Mouse (Mus musculus): Measurements from ENCODE around the gene Defb26. TPM values are rescaled to one million over a fixed set of nuclear protein-coding genes. Genes with fewer than 3 reads are reported as not detected.
A peak's percentile ranks its signal among the peaks of the same experiment; 100 is the strongest.

Gene Defb26
- polyA plus RNA-seq (2014; fragmentation: Nextera tagmentation; extraction: Ambion mirVana), result not detected in 2 replicates

DNA sequence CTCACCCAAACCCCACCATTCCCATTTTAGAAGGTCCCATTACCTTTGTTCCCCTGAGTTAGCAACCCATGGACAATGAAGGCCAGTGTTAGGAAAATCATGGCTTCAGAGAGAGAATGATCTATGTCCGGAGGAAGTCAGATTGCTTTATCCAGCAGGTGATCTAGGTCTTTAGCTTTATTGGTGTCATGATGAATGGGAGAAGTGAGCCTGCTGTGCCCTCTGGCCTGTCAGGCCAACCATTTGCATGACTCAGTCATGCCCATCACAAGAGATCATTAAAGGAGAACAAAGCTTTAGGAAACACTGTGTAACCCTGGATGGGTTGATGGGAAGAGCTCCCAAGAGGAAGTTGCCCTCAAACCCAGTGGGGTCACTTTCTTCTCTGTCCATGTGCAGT lies at the start of gene Defb26:
Gene Defb26 (minus strand): TSS at position 101 of the 400 bp plus-strand sequence.
- Histone ChIP-seq H3K27ac (ENCODE audit: low read depth, low read length) (no peak within 1 kb of the TSS), H3K4me2 (ENCODE audit: low read depth, low read length, severe bottlenecking) (no peak within 1 kb of the TSS), H3K9ac (ENCODE audit: low read length) (no peak within 1 kb of the TSS), H3K9me3 (ENCODE audit: control insufficient read depth, low read length) (no peaks in the 10 kb centered on the region), H3K4me1 (replicated peaks; ENCODE audit: control insufficient read depth, insufficient read depth, low read length) (no peaks in the 10 kb centered on the region), H3K4me3 (ENCODE audit: low read depth, low read length) (no peak within 1 kb of the TSS), H3K27me3 (ENCODE audit: control insufficient read depth, insufficient read depth, low read length) (no peaks in the 10 kb centered on the region), H3K36me3 (ENCODE audit: control insufficient read depth, insufficient read depth, low read length) (no peaks in the 10 kb centered on the region)
- DNase-seq (ENCODE audit: low spot score) (no peak), ATAC-seq (replicated peaks; ENCODE audit: low FRiP score) (no peak)
- WGBS, result 83% methylated on average over 1 of the region's 1 CpGs

DNA sequence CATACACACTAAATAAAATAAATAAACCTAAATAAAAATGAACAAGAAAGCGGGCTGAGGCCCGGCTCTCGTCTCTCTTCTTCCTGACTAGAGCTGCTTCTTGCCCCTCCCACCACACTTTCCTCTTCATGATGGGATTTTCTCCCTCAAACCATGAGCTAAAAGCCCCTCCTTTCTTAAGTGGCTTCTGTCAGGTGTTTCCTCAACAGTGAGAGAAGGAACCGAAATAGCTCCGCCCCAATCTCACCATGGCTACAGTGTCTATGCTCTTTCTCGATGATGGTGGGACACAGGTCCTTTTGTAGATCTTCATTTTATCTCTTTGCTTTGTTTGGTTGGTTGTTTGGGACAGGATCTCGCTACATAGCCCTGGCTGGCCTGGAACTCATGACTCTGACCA lies 45.2 kb upstream of the Defb26 start:
- 88% methylated on average over 7 of the region's 7 CpGs for WGBS
- no peaks in the 10 kb centered on the region for H3K36me3 ChIP-seq (ENCODE audit: control insufficient read depth, insufficient read depth, low read length)
- H3K4me3 ChIP-seq (ENCODE audit: low read depth, low read length), result no peak overlapping the region
- no peaks in the 10 kb centered on the region for H3K4me1 ChIP-seq (replicated peaks; ENCODE audit: control insufficient read depth, insufficient read depth, low read length)
- H3K4me2 ChIP-seq (ENCODE audit: low read depth, low read length, severe bottlenecking), result no peak overlapping the region
- no peaks in the 10 kb centered on the region for H3K27me3 ChIP-seq (ENCODE audit: control insufficient read depth, insufficient read depth, low read length)
- DNase-seq (ENCODE audit: low spot score) (no peak), ATAC-seq (replicated peaks; ENCODE audit: low FRiP score) (no peak)
- no peak overlapping the region for H3K9ac ChIP-seq (ENCODE audit: low read length)
- H3K9me3 ChIP-seq (ENCODE audit: control insufficient read depth, low read length), result no peaks in the 10 kb centered on the region
- no peak overlapping the region for H3K27ac ChIP-seq (ENCODE audit: low read depth, low read length)

DNA sequence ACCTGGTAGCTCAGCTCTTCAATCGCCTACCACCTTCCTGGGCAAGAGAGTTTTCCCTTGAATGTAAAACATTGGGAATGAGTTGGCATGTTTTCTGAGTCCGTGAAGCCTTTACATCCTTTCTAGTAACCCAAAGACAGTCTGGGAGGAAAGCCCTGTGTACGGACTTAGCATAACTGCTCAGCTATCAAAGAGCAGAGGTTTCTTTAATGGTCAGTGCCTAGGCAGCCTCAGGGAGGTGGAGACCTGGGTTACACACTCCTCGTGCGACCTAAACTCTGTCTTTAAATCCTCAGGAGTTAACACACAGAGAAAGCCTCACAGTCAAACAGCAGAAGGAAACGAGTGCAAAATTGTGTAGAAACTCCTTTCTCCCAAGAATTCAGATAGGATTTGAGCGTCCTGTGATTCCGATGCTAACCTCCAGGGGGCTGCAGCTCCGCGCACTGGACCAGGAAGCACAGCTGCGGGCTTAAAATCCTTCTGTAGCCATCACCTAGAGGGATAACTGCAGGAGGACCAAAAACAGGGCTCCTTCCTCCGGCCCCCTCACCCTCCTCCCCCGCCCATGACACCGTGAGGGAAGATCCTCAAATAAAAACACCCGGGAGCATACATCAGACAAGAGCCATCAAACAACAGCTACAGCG lies 42.4 kb upstream of the Defb26 start:
- H3K27ac ChIP-seq (ENCODE audit: low read depth, low read length), result no peak overlapping the region
- H3K9me3 ChIP-seq (ENCODE audit: control insufficient read depth, low read length), result no peaks in the 10 kb centered on the region
- no peaks in the 10 kb centered on the region for H3K27me3 ChIP-seq (ENCODE audit: control insufficient read depth, insufficient read depth, low read length)
- H3K9ac ChIP-seq (ENCODE audit: low read length), result no peak overlapping the region
- H3K4me3 ChIP-seq (ENCODE audit: low read depth, low read length), result no peak overlapping the region
- H3K4me2 ChIP-seq (ENCODE audit: low read depth, low read length, severe bottlenecking), result peak overlapping the region; percentile 28; the same call in 1 of the 2 replicates
- WGBS, result 14% methylated on average over 16 of the region's 16 CpGs
- H3K36me3 ChIP-seq (ENCODE audit: control insufficient read depth, insufficient read depth, low read length), result no peaks in the 10 kb centered on the region
- DNase-seq (ENCODE audit: low spot score) (peak; percentile 82), ATAC-seq (replicated peaks; ENCODE audit: low FRiP score) (no peak)
- no peaks in the 10 kb centered on the region for H3K4me1 ChIP-seq (replicated peaks; ENCODE audit: control insufficient read depth, insufficient read depth, low read length)

DNA sequence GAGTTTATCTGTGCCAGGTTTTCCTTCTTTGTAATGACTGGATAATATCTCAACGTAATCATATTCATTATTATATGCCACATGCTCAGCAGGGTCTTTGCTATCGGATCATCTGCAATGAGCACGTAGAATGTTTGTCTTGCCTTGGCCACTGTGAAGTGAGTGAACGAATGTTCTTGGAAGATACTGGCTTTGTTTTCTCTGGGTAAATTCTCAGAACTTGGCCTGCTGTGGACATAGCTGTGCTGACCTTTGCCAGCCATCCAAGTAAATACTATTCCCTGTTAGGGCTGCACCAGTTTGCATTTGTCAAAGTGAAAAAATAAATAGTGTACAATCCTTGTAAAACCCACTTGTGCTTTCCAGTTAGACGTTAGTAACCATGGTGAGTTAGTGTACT lies 36.6 kb upstream of the Defb26 start:
- H3K4me3 ChIP-seq (ENCODE audit: low read depth, low read length), result no peak overlapping the region
- H3K36me3 ChIP-seq (ENCODE audit: control insufficient read depth, insufficient read depth, low read length), result no peaks in the 10 kb centered on the region
- DNase-seq (ENCODE audit: low spot score) (no peak), ATAC-seq (replicated peaks; ENCODE audit: low FRiP score) (no peak)
- no peaks in the 10 kb centered on the region for H3K27me3 ChIP-seq (ENCODE audit: control insufficient read depth, insufficient read depth, low read length)
- no peak overlapping the region for H3K27ac ChIP-seq (ENCODE audit: low read depth, low read length)
- 85% methylated on average over 5 of the region's 5 CpGs for WGBS
- H3K9ac ChIP-seq (ENCODE audit: low read length), result no peak overlapping the region
- H3K4me1 ChIP-seq (replicated peaks; ENCODE audit: control insufficient read depth, insufficient read depth, low read length), result no peaks in the 10 kb centered on the region
- H3K4me2 ChIP-seq (ENCODE audit: low read depth, low read length, severe bottlenecking), result no peak overlapping the region
- no peaks in the 10 kb centered on the region for H3K9me3 ChIP-seq (ENCODE audit: control insufficient read depth, low read length)

DNA sequence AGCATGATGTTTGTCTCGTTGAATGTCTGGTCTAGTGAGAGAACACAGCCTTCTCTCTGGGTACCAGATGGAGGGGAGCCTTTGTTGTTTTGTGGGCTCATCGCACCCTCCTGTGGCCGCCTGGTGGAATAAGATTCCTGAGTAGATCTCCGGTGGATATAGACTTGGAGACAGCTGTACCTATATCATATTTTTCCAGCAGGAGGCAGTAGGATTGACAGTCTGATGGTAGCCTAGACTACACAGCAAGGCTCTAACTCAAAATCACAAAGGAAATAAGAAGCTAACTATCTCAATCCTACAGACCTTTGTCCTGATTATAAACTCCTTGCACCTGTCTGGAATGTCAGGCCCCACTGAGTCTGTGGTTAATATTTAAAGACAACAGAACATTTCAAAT lies 33.2 kb upstream of the Defb26 start:
- WGBS, result 30% methylated on average over 4 of the region's 4 CpGs
- DNase-seq (ENCODE audit: low spot score), result peak; percentile 65

DNA sequence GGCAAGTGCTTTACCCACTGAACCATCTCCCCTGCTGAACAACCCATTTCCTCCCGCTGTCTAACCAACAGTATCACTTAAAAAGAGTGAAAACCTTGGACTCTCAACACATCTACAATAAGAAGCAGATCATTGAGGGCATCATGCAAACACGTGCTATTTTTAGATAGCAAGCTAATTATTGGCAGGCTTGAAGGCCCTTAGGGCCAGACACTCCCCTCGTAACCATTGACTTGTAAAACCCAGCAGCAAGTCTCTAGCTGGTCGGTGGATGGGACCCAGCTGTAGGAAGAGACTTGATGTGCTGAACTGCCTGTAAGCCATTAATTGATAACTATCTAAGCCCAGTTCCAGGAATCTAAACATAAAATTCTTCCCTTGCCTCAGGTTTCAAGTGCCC lies 32.0 kb upstream of the Defb26 start:
- ATAC-seq (replicated peaks; ENCODE audit: low FRiP score), result no peak
- 88% methylated on average over 4 of the region's 4 CpGs for WGBS
- no peak overlapping the region for H3K4me3 ChIP-seq (ENCODE audit: low read depth, low read length)

More for the DNA sequence above, 33.2 kb upstream of the Defb26 start:
- Histone ChIP-seq H3K9ac (ENCODE audit: low read length) (no peak overlapping the region), H3K4me3 (ENCODE audit: low read depth, low read length) (no peak overlapping the region), H3K27me3 (ENCODE audit: control insufficient read depth, insufficient read depth, low read length) (no peaks in the 10 kb centered on the region), H3K27ac (ENCODE audit: low read depth, low read length) (no peak overlapping the region), H3K36me3 (ENCODE audit: control insufficient read depth, insufficient read depth, low read length) (no peaks in the 10 kb centered on the region), H3K4me1 (replicated peaks; ENCODE audit: control insufficient read depth, insufficient read depth, low read length) (no peaks in the 10 kb centered on the region), H3K4me2 (ENCODE audit: low read depth, low read length, severe bottlenecking) (no peak overlapping the region), H3K9me3 (ENCODE audit: control insufficient read depth, low read length) (no peaks in the 10 kb centered on the region)
- no peak for ATAC-seq (replicated peaks; ENCODE audit: low FRiP score)

DNA sequence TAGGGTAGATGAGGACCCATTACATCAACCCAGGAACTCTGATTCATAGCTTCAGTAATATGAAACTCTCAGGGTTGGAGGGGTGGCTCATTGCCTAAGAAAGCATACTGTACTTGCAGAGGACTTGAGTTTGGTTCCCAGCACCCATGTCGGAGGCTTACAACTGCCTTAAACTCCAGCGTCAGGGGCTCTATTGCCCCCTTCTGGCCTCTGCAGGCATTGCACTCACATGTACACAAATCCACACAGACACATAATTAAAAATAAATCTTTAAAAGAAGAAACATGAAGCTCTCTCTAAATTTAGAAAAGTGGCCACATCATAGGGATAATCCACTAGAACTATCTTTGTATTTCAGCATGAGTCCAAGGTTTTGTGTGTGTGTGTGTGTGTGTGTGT lies 31.4 kb upstream of the Defb26 start:
- no peaks in the 10 kb centered on the region for H3K9me3 ChIP-seq (ENCODE audit: control insufficient read depth, low read length)
- WGBS, result 71% methylated on average over 2 of the region's 2 CpGs
- DNase-seq (ENCODE audit: low spot score) (no peak), ATAC-seq (replicated peaks; ENCODE audit: low FRiP score) (no peak)
- H3K9ac ChIP-seq (ENCODE audit: low read length), result no peak overlapping the region
- H3K36me3 ChIP-seq (ENCODE audit: control insufficient read depth, insufficient read depth, low read length), result no peaks in the 10 kb centered on the region
- H3K27me3 ChIP-seq (ENCODE audit: control insufficient read depth, insufficient read depth, low read length), result no peaks in the 10 kb centered on the region
- no peak overlapping the region for H3K4me3 ChIP-seq (ENCODE audit: low read depth, low read length)
- no peak overlapping the region for H3K27ac ChIP-seq (ENCODE audit: low read depth, low read length)
- no peaks in the 10 kb centered on the region for H3K4me1 ChIP-seq (replicated peaks; ENCODE audit: control insufficient read depth, insufficient read depth, low read length)
- H3K4me2 ChIP-seq (ENCODE audit: low read depth, low read length, severe bottlenecking), result no peak overlapping the region

More for the DNA sequence above, 32.0 kb upstream of the Defb26 start:
- no peak overlapping the region for H3K27ac ChIP-seq (ENCODE audit: low read depth, low read length)
- H3K36me3 ChIP-seq (ENCODE audit: control insufficient read depth, insufficient read depth, low read length), result no peaks in the 10 kb centered on the region
- no peaks in the 10 kb centered on the region for H3K9me3 ChIP-seq (ENCODE audit: control insufficient read depth, low read length)
- no peak for DNase-seq (ENCODE audit: low spot score)
- H3K4me2 ChIP-seq (ENCODE audit: low read depth, low read length, severe bottlenecking), result no peak overlapping the region
- H3K27me3 ChIP-seq (ENCODE audit: control insufficient read depth, insufficient read depth, low read length), result no peaks in the 10 kb centered on the region
- H3K9ac ChIP-seq (ENCODE audit: low read length), result no peak overlapping the region
- no peaks in the 10 kb centered on the region for H3K4me1 ChIP-seq (replicated peaks; ENCODE audit: control insufficient read depth, insufficient read depth, low read length)

DNA sequence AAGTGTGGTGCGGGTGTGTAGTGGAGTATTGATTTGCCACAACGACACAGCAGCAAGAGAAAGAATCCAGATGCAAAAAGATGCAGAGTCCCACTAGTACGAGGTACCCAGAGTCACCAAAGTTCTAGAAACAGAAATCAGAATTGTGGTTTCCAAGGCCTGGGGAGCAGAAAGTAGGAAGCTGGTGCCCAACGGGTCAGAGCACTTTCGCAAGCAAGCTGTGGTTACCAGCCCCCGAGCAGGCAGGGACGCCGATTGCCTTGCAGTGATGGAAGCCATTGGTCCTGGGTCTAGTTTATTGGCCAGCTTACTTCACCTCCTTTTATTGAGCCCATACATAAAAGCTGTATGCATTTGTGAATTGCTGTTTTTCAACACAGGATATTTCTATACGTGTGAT lies 30.5 kb upstream of the Defb26 start:
- no peak for DNase-seq (ENCODE audit: low spot score)
- no peaks in the 10 kb centered on the region for H3K4me1 ChIP-seq (replicated peaks; ENCODE audit: control insufficient read depth, insufficient read depth, low read length)
- no peaks in the 10 kb centered on the region for H3K27me3 ChIP-seq (ENCODE audit: control insufficient read depth, insufficient read depth, low read length)
- no peak for ATAC-seq (replicated peaks; ENCODE audit: low FRiP score)
- H3K27ac ChIP-seq (ENCODE audit: low read depth, low read length), result no peak overlapping the region
- no peaks in the 10 kb centered on the region for H3K9me3 ChIP-seq (ENCODE audit: control insufficient read depth, low read length)
- 91% methylated on average over 9 of the region's 9 CpGs for WGBS
- H3K9ac ChIP-seq (ENCODE audit: low read length), result no peak overlapping the region
- H3K4me3 ChIP-seq (ENCODE audit: low read depth, low read length), result no peak overlapping the region
- no peak overlapping the region for H3K4me2 ChIP-seq (ENCODE audit: low read depth, low read length, severe bottlenecking)
- H3K36me3 ChIP-seq (ENCODE audit: control insufficient read depth, insufficient read depth, low read length), result no peaks in the 10 kb centered on the region

All from forebrain, embryonic 11.5 days (tissue).